Mouse (Mus musculus): Measurements from ENCODE around the gene Hs1bp3. TPM values are rescaled to one million over a fixed set of nuclear protein-coding genes. Genes with fewer than 3 reads are reported as not detected.

Gene Hs1bp3
- total RNA-seq, 2 experiments from 2014 or later: 12.7 to 16.9 TPM

- DNase-seq: no peak
Observed at GRCm38 (mm10) chr12:8336601-8337285, 23.5 kb downstream of the Hs1bp3 start.

GRCm38 (mm10) chr12:8337286-8338060 is 24.2 kb downstream of the Hs1bp3 start:
- DNase-seq: no peak

GRCm38 (mm10) chr12:8338491-8338890 is 25.3 kb downstream of the Hs1bp3 start:
- no peak for DNase-seq

- DNase-seq: no peak
Observed at GRCm38 (mm10) chr12:8338918-8339317, 25.7 kb downstream of the Hs1bp3 start.

- DNase-seq: no peak
Observed at GRCm38 (mm10) chr12:8339591-8340319, 26.5 kb downstream of the Hs1bp3 start.

GRCm38 (mm10) chr12:8341008-8341407 is 27.8 kb downstream of the Hs1bp3 start:
- no peak for DNase-seq

GRCm38 (mm10) chr12:8343381-8343780 is 30.1 kb downstream of the Hs1bp3 start:
- no peak for DNase-seq

GRCm38 (mm10) chr12:8344897-8345296 is 31.7 kb downstream of the Hs1bp3 start:
- DNase-seq: peak in 1 of 2 experiments; percentile 63

GRCm38 (mm10) chr12:8345539-8345938 is 32.3 kb downstream of the Hs1bp3 start:
- DNase-seq: no peak

- peak in 1 of 2 experiments; percentile 9 for DNase-seq
Observed at GRCm38 (mm10) chr12:8347746-8348462, 34.7 kb downstream of the Hs1bp3 start.

- peak in 1 of 2 experiments; percentile 3 for DNase-seq
Observed at GRCm38 (mm10) chr12:8348733-8349513, 35.7 kb downstream of the Hs1bp3 start.

- DNase-seq: no peak
Observed at GRCm38 (mm10) chr12:8351025-8351903, 38.0 kb downstream of the Hs1bp3 start.

GRCm38 (mm10) chr12:8353071-8353470 is 39.8 kb downstream of the Hs1bp3 start:
- DNase-seq: no peak

- DNase-seq: no peak
Observed at GRCm38 (mm10) chr12:8354187-8354586, 41.0 kb downstream of the Hs1bp3 start.

GRCm38 (mm10) chr12:8355011-8355410 is 41.8 kb downstream of the Hs1bp3 start:
- DNase-seq: no peak

- DNase-seq: peak; percentile 66 to 74
Observed at GRCm38 (mm10) chr12:8357449-8357848, 44.2 kb downstream of the Hs1bp3 start.

GRCm38 (mm10) chr12:8358344-8358966 is 45.2 kb downstream of the Hs1bp3 start:
- DNase-seq: no peak

GRCm38 (mm10) chr12:8359418-8360112 is 46.3 kb downstream of the Hs1bp3 start:
- DNase-seq: no peak

GRCm38 (mm10) chr12:8361866-8362265 is 48.6 kb downstream of the Hs1bp3 start:
- DNase-seq: no peak

Data from layer of hippocampus, postnatal 36 days (tissue).